ENCODE assay signal across 24 mouse cellular contexts in the genomic region with DNA sequence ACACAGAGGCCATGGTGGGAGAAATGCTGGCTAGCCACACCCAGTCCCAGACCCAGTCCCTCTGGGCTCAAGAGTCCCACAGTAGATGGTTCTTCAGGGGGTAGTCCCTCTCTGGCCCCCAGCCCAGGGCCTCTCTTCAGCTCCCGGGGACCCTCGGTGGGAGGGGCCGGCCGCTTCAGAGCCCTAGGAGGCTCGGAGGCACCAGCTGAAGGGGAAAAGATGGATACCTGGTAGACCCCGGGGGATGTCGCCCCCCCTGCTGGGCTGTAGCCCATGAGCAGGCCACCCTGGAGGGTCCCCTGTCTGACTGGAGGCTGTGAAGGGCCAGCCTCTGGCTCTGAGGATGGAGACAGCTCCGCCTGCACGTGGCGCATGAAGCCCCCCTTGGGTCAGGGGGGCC. TPM values are rescaled to one million over a fixed set of nuclear protein-coding genes. Genes with fewer than 3 reads are reported as not detected.
DNase-seq lines count a peak whose midpoint lies in the region; ATAC-seq and TF ChIP-seq lines count a peak whose summit lies in the region.
"Had no signal": no experiment of that assay in that cellular context is flagged by ENCODE, and none has a peak within 500 bp of the region (broad histone marks: within the 10 kb centered on the region; RNA-seq: fewer than 3 reads in every experiment).

No protein-coding gene starts in this region.

- H3K4me2 ChIP-seq in intestine, postnatal 0 days (replicated peaks; ENCODE audit: low read depth), result no peak overlapping the region
- no peak overlapping the region for H3K4me2 ChIP-seq in intestine, embryonic 16.5 days (ENCODE audit: low read depth, low read length)
- H3K4me2 ChIP-seq in liver, embryonic 15.5 days, result peak overlapping the region; percentile 90
- no peak overlapping the region for H3K4me2 ChIP-seq in kidney, embryonic 14.5 days (replicated peaks; ENCODE audit: low read depth, low read length)
- H3K4me2 ChIP-seq: embryonic facial prominence, embryonic 15.5 days; forebrain, embryonic 12.5 days; heart, embryonic 15.5 days; limb, embryonic 12.5 days; midbrain, embryonic 13.5 days; neural tube, embryonic 13.5 days had no signal

- intact Hi-C loops in heart, postnatal 14 days (cut with DNase I), result no loop called here

- peak; percentile 29 to 39 for DNase-seq in adrenal gland, adult (ENCODE audit: inconsistent age in 2 of 2, low spot score in 1 of 2)
- no peak for DNase-seq in adrenal gland, postnatal 10 days
- peak; percentile 94 for DNase-seq in heart, adult 11 months
- no peak for DNase-seq in heart, postnatal 14 days
- DNase-seq: cerebellum, adult 18-20 months; gastrocnemius, postnatal 36 days; kidney, adult 11 months; kidney, postnatal 4 days; lung, adult 2 months; lung, postnatal 14 days; retina, postnatal 1 day; right cerebral cortex, postnatal 25 days; spleen, adult 18-20 months had no signal

- no peak overlapping the region for H3K4me3 ChIP-seq in intestine, postnatal 0 days (ENCODE audit: low read depth, low read length)
- H3K4me3 ChIP-seq in intestine, embryonic 16.5 days (ENCODE audit: low read length), result no peak overlapping the region
- H3K4me3 ChIP-seq in liver, embryonic 15.5 days (replicated peaks), result peak overlapping the region; percentile 88
- no peak overlapping the region for H3K4me3 ChIP-seq in kidney, embryonic 14.5 days (ENCODE audit: low read length)
- H3K4me3 ChIP-seq: embryonic facial prominence, embryonic 15.5 days; forebrain, embryonic 12.5 days; heart, embryonic 15.5 days; limb, embryonic 12.5 days; midbrain, embryonic 13.5 days; neural tube, embryonic 13.5 days had no signal

- H3K9ac ChIP-seq in intestine, postnatal 0 days (ENCODE audit: low read depth, low read length), result no peak overlapping the region
- H3K9ac ChIP-seq in intestine, embryonic 16.5 days (ENCODE audit: low read depth, low read length), result no peak overlapping the region
- H3K9ac ChIP-seq in liver, embryonic 15.5 days, result peak overlapping the region; percentile 57; the same call in 1 of the 2 replicates
- no peak overlapping the region for H3K9ac ChIP-seq in kidney, embryonic 14.5 days (ENCODE audit: low read depth, low read length)
- H3K9ac ChIP-seq: embryonic facial prominence, embryonic 15.5 days; forebrain, embryonic 12.5 days; heart, embryonic 15.5 days; limb, embryonic 12.5 days had no signal

- no peak for TF ChIP-seq CTCF in intestine, postnatal 0 days (IDR thresholded peaks at IDR 0.05; ENCODE audit: low read depth)

- H3K36me3 ChIP-seq in intestine, postnatal 0 days (ENCODE audit: control insufficient read depth, insufficient read depth), result peaks cover 29% of the 10 kb centered on the region; the same call in 1 of the 2 replicates
- H3K36me3 ChIP-seq in intestine, embryonic 16.5 days (ENCODE audit: control insufficient read depth, insufficient read depth, low read length), result peaks cover 3% of the 10 kb centered on the region; the same call in 1 of the 2 replicates
- peaks cover 47% of the 10 kb centered on the region for H3K36me3 ChIP-seq in liver, embryonic 15.5 days (replicated peaks)
- H3K36me3 ChIP-seq in kidney, embryonic 14.5 days (ENCODE audit: control insufficient read depth, insufficient read depth, low read length), result peaks cover 17% of the 10 kb centered on the region; the same call in 1 of the 2 replicates

- H3K9me3 ChIP-seq in intestine, postnatal 0 days (ENCODE audit: control insufficient read depth), result no peaks in the 10 kb centered on the region
- no peaks in the 10 kb centered on the region for H3K9me3 ChIP-seq in intestine, embryonic 16.5 days (ENCODE audit: control insufficient read depth, low read length)
- H3K9me3 ChIP-seq in liver, embryonic 15.5 days (replicated peaks), result no peaks in the 10 kb centered on the region
- H3K9me3 ChIP-seq in kidney, embryonic 14.5 days (ENCODE audit: control insufficient read depth, low read length), result no peaks in the 10 kb centered on the region
- H3K9me3 ChIP-seq: embryonic facial prominence, embryonic 15.5 days; forebrain, embryonic 12.5 days; heart, embryonic 15.5 days; limb, embryonic 12.5 days; midbrain, embryonic 13.5 days; neural tube, embryonic 13.5 days had no signal

- peaks cover 3% of the 10 kb centered on the region; the same call in 1 of the 2 replicates for H3K4me1 ChIP-seq in intestine, postnatal 0 days (replicated peaks; ENCODE audit: control insufficient read depth, insufficient read depth, low read length)
- H3K4me1 ChIP-seq in intestine, embryonic 16.5 days (ENCODE audit: control insufficient read depth, insufficient read depth, low read length), result peaks cover 25% of the 10 kb centered on the region
- H3K4me1 ChIP-seq in liver, embryonic 15.5 days (replicated peaks), result peaks cover 71% of the 10 kb centered on the region
- 0 out of 2 replicates have a peak, but pooled peaks cover 9% of the 10 kb centered on the region for H3K4me1 ChIP-seq in kidney, embryonic 14.5 days (ENCODE audit: control insufficient read depth, insufficient read depth, low read length)

- no peak for ATAC-seq in intestine, postnatal 0 days
- no peak for ATAC-seq in intestine, embryonic 16.5 days
- no peak for ATAC-seq in liver, embryonic 15.5 days (ENCODE audit: insufficient read depth)
- no peak for ATAC-seq in kidney, embryonic 14.5 days (ENCODE audit: low FRiP score, low TSS enrichment)
- ATAC-seq: hindbrain, postnatal 0 days; midbrain, embryonic 13.5 days had no signal

- H3K27ac ChIP-seq in intestine, postnatal 0 days (ENCODE audit: low read depth, low read length), result 0 out of 2 replicates have a peak overlapping the region, but pooled peaks have one; percentile 11
- no peak overlapping the region for H3K27ac ChIP-seq in intestine, embryonic 16.5 days (ENCODE audit: low read length)
- peak overlapping the region; percentile 93 for H3K27ac ChIP-seq in liver, embryonic 15.5 days (replicated peaks)
- no peak overlapping the region for H3K27ac ChIP-seq in kidney, embryonic 14.5 days (ENCODE audit: low read depth, low read length)
- H3K27ac ChIP-seq: embryonic facial prominence, embryonic 15.5 days; forebrain, embryonic 12.5 days; heart, embryonic 15.5 days; hindbrain, postnatal 0 days; limb, embryonic 12.5 days; midbrain, embryonic 13.5 days; neural tube, embryonic 13.5 days had no signal

- H3K27me3 ChIP-seq in intestine, postnatal 0 days (replicated peaks; ENCODE audit: control insufficient read depth, insufficient read depth, low read length), result no peaks in the 10 kb centered on the region
- H3K27me3 ChIP-seq in intestine, embryonic 16.5 days (replicated peaks; ENCODE audit: control insufficient read depth, insufficient read depth, low read length), result no peaks in the 10 kb centered on the region
- H3K27me3 ChIP-seq in liver, embryonic 15.5 days, result no peaks in the 10 kb centered on the region
- H3K27me3 ChIP-seq in kidney, embryonic 14.5 days (ENCODE audit: control insufficient read depth, insufficient read depth, low read length), result no peaks in the 10 kb centered on the region
- H3K27me3 ChIP-seq: embryonic facial prominence, embryonic 15.5 days; forebrain, embryonic 12.5 days; heart, embryonic 15.5 days; limb, embryonic 12.5 days; midbrain, embryonic 13.5 days; neural tube, embryonic 13.5 days had no signal

- 87% methylated on average over 10 of the region's 10 CpGs for WGBS in intestine, postnatal 0 days
- 89% methylated on average over 10 of the region's 10 CpGs for WGBS in intestine, embryonic 16.5 days
- 84% methylated on average over 10 of the region's 10 CpGs for whole genome bisulfite sequencing in liver, embryonic 15.5 days (ENCODE audit: insufficient replicate concordance)
- 86% methylated on average over 10 of the region's 10 CpGs for WGBS in kidney, embryonic 14.5 days

RNA-seq across cellular contexts. Expression of gene Stoml2, which starts 4.8 kb away (rescaled TPM):
- 100 to 1,000 TPM; 177 to 190 TPM for total RNA-seq in adrenal gland, postnatal 10 days (2021)
- total RNA-seq in heart, postnatal 14 days (2021), result 10 to 100 TPM; 97.8 to 99.2 TPM
- polyA plus RNA-seq in intestine, postnatal 0 days (2015; fragmentation: Nextera tagmentation; extraction: Ambion mirVana), result 119 and 120 TPM in 2 replicates
- 306 and 324 TPM in 2 replicates for polyA plus RNA-seq in intestine, embryonic 16.5 days (2015; fragmentation: Nextera tagmentation; extraction: Ambion mirVana)
- polyA plus RNA-seq in liver, embryonic 15.5 days (2015; fragmentation: Nextera tagmentation; extraction: Ambion mirVana), result 187 and 204 TPM in 2 replicates
- 353 and 454 TPM in 2 replicates for polyA plus RNA-seq in kidney, embryonic 14.5 days (2014; fragmentation: Nextera tagmentation; extraction: Ambion mirVana)

RNA-seq across cellular contexts. Expression of gene Fam214b, which starts 9.7 kb away (rescaled TPM):
- total RNA-seq in adrenal gland, postnatal 10 days (2021), result 10 to 100 TPM; 24.1 to 28.3 TPM
- total RNA-seq in heart, postnatal 14 days (2021), result 10 to 100 TPM; 33.7 to 33.8 TPM
- 5.9 and 6.3 TPM in 2 replicates for polyA plus RNA-seq in intestine, postnatal 0 days (2015; fragmentation: Nextera tagmentation; extraction: Ambion mirVana)
- 6.7 and 8.6 TPM in 2 replicates for polyA plus RNA-seq in intestine, embryonic 16.5 days (2015; fragmentation: Nextera tagmentation; extraction: Ambion mirVana)
- polyA plus RNA-seq in liver, embryonic 15.5 days (2015; fragmentation: Nextera tagmentation; extraction: Ambion mirVana), result 41.2 and 51.3 TPM in 2 replicates
- polyA plus RNA-seq in kidney, embryonic 14.5 days (2014; fragmentation: Nextera tagmentation; extraction: Ambion mirVana), result 6.8 and 8.3 TPM in 2 replicates

RNA-seq across cellular contexts. Expression of gene Pigo, which starts 10.7 kb away (rescaled TPM):
- 10 to 100 TPM; 22.0 to 25.8 TPM for total RNA-seq in adrenal gland, postnatal 10 days (2021)
- total RNA-seq in heart, postnatal 14 days (2021), result 10 to 100 TPM; 22.1 to 24.5 TPM
- 14.3 and 15.4 TPM in 2 replicates for polyA plus RNA-seq in intestine, postnatal 0 days (2015; fragmentation: Nextera tagmentation; extraction: Ambion mirVana)
- polyA plus RNA-seq in intestine, embryonic 16.5 days (2015; fragmentation: Nextera tagmentation; extraction: Ambion mirVana), result 29.6 and 30.3 TPM in 2 replicates
- polyA plus RNA-seq in liver, embryonic 15.5 days (2015; fragmentation: Nextera tagmentation; extraction: Ambion mirVana), result 14.8 and 15.1 TPM in 2 replicates
- 14.5 and 21.0 TPM in 2 replicates for polyA plus RNA-seq in kidney, embryonic 14.5 days (2014; fragmentation: Nextera tagmentation; extraction: Ambion mirVana)

RNA-seq across cellular contexts. Expression of gene Unc13b, which starts 22.4 kb away (rescaled TPM):
- 10 to 100 TPM; 10.0 to 13.1 TPM for total RNA-seq in adrenal gland, postnatal 10 days (2021)
- total RNA-seq in heart, postnatal 14 days (2021), result 10 to 100 TPM; 20.3 to 25.2 TPM
- 1.5 TPM in 2 replicates for polyA plus RNA-seq in intestine, postnatal 0 days (2015; fragmentation: Nextera tagmentation; extraction: Ambion mirVana)
- polyA plus RNA-seq in intestine, embryonic 16.5 days (2015; fragmentation: Nextera tagmentation; extraction: Ambion mirVana), result 3.9 TPM in 2 replicates
- polyA plus RNA-seq in liver, embryonic 15.5 days (2015; fragmentation: Nextera tagmentation; extraction: Ambion mirVana), result 0.40 and 0.45 TPM in 2 replicates
- 5.6 and 9.0 TPM in 2 replicates for polyA plus RNA-seq in kidney, embryonic 14.5 days (2014; fragmentation: Nextera tagmentation; extraction: Ambion mirVana)

RNA-seq across cellular contexts. Expression of gene Fancg, which starts 26.1 kb away (rescaled TPM):
- total RNA-seq in adrenal gland, postnatal 10 days (2021), result 10 to 100 TPM in 1 of 2 experiments, 1 to 10 TPM in 1; 7.3 to 11.7 TPM
- 1 to 10 TPM; 4.7 to 4.8 TPM for total RNA-seq in heart, postnatal 14 days (2021)
- 5.2 and 6.2 TPM in 2 replicates for polyA plus RNA-seq in intestine, postnatal 0 days (2015; fragmentation: Nextera tagmentation; extraction: Ambion mirVana)
- 16.1 and 16.2 TPM in 2 replicates for polyA plus RNA-seq in intestine, embryonic 16.5 days (2015; fragmentation: Nextera tagmentation; extraction: Ambion mirVana)
- polyA plus RNA-seq in liver, embryonic 15.5 days (2015; fragmentation: Nextera tagmentation; extraction: Ambion mirVana), result 10.4 TPM in 2 replicates
- 11.8 and 16.9 TPM in 2 replicates for polyA plus RNA-seq in kidney, embryonic 14.5 days (2014; fragmentation: Nextera tagmentation; extraction: Ambion mirVana)

Comparison
In these comparisons a context has a peak if more than half of its experiments do, and no peak if none do; other contexts are left out.
1. DNase-seq: peak in adrenal gland, adult (2 of 2) and heart, adult 11 months (single experiment); none in adrenal gland, postnatal 10 days (single experiment) and heart, postnatal 14 days (0 of 2).
2. H3K27ac ChIP-seq: peak in intestine, postnatal 0 days (single experiment) and liver, embryonic 15.5 days (single experiment); none in intestine, embryonic 16.5 days (single experiment) and kidney, embryonic 14.5 days (single experiment).